Mouse (Mus musculus) limb, embryonic 13.5 days (tissue): ENCODE data around the gene Ola1. TPM values are rescaled to one million over a fixed set of nuclear protein-coding genes. Genes with fewer than 3 reads are reported as not detected.

Source experiments
- polyA plus RNA-seq: library from polyadenylated mRNA; unstranded; fragments of >200 nt; fragmentation: Nextera tagmentation; extraction: Ambion mirVana; gene quantifications from 2 replicates; pipeline ENCODE4 v1.2.1, GENCODE M21; 2015

The Ola1 gene
- polyA plus RNA-seq, 1 experiment from 2014 or later: 111 TPM

Other genes with a start within 250 kb of the Ola1 start
- 64.1 and 65.4 TPM in 2 replicates for gene Sp3, start 238.5 kb downstream of the Ola1 start, polyA plus RNA-seq
- not detected in 2 replicates for gene Gm11084, start 232.2 kb downstream of the Ola1 start, polyA plus RNA-seq
- 0.87 and 1.6 TPM in 2 replicates for gene Sp9, start 53.0 kb upstream of the Ola1 start, polyA plus RNA-seq
- 14.3 and 16.3 TPM in 2 replicates for gene Scrn3, start 93.7 kb upstream of the Ola1 start, polyA plus RNA-seq
- gene Cir1, start 93.8 kb upstream of the Ola1 start, polyA plus RNA-seq: 28.6 and 33.3 TPM in 2 replicates
- gene Gpr155, start 167.6 kb upstream of the Ola1 start, polyA plus RNA-seq: 4.7 and 5.5 TPM in 2 replicates